In genomic region chr1:165695392-165696014, GRCm38 (mm10) we compare ENCODE assay signal across 21 mouse cellular contexts. TPM values are rescaled to one million over a fixed set of nuclear protein-coding genes. Genes with fewer than 3 reads are reported as not detected.
DNase-seq lines count a peak whose midpoint lies in the region; ATAC-seq and TF ChIP-seq lines count a peak whose summit lies in the region.
"Had no signal": no experiment of that assay in that cellular context is flagged by ENCODE, and none has a peak within 500 bp of the region (broad histone marks: within the 10 kb centered on the region; RNA-seq: fewer than 3 reads in every experiment).

No protein-coding gene starts in this region.

- H3K4me1 ChIP-seq in heart, embryonic 11.5 days (ENCODE audit: control insufficient read depth, insufficient read depth, low read length), result peaks cover 86% of the 10 kb centered on the region
- peaks cover 85% of the 10 kb centered on the region for H3K4me1 ChIP-seq in heart, postnatal 0 days (ENCODE audit: control insufficient read depth, insufficient read depth)
- peaks cover 71% of the 10 kb centered on the region for H3K4me1 ChIP-seq in kidney, embryonic 16.5 days (ENCODE audit: insufficient read depth, low read length)
- peaks cover 68% of the 10 kb centered on the region for H3K4me1 ChIP-seq in limb, embryonic 10.5 days
- H3K4me1 ChIP-seq: midbrain, embryonic 12.5 days had no signal

- no peak for DNase-seq in heart, adult 18-20 months
- no peak for DNase-seq in heart, postnatal 0 days (ENCODE audit: low spot score)
- no peak for DNase-seq in heart, postnatal 25 days (ENCODE audit: low spot score)
- DNase-seq in kidney, postnatal 36 days, result no peak
- DNase-seq in limb, embryonic 10.5 days (ENCODE audit: low spot score), result peak; percentile 62
- no peak for DNase-seq in lung, postnatal 10 days
- DNase-seq: adrenal gland, postnatal 25 days; cerebellum, adult 9-10 months; gastrocnemius, postnatal 14 days; lung, adult 18-20 months; lung, postnatal 14 days; right cerebral cortex, postnatal 14 days had no signal

- no peak overlapping the region for H3K9ac ChIP-seq in heart, embryonic 11.5 days (ENCODE audit: low read depth, low read length)
- H3K9ac ChIP-seq in heart, postnatal 0 days (replicated peaks; ENCODE audit: low read depth, low read length), result no peak overlapping the region; the same call in 1 of the 2 replicates
- no peak overlapping the region for H3K9ac ChIP-seq in kidney, embryonic 16.5 days (replicated peaks; ENCODE audit: low read length)
- H3K9ac ChIP-seq: embryonic facial prominence, embryonic 15.5 days; limb, embryonic 13.5 days; liver, embryonic 12.5 days; midbrain, embryonic 12.5 days had no signal

- intact Hi-C loops in heart, postnatal 25 days (cut with DNase I), result no loop called here

- no peak for TF ChIP-seq EP300 in heart, postnatal 0 days (IDR thresholded peaks at IDR 0.05; ENCODE audit: low read depth)

- H3K27ac ChIP-seq in heart, embryonic 11.5 days (ENCODE audit: low read depth, low read length), result 0 out of 2 replicates have a peak overlapping the region, but pooled peaks have one; percentile 3
- peak overlapping the region; percentile 65 for H3K27ac ChIP-seq in heart, postnatal 0 days (ENCODE audit: low read depth)
- peak overlapping the region; percentile 75 for H3K27ac ChIP-seq in kidney, embryonic 16.5 days (ENCODE audit: low read length)
- H3K27ac ChIP-seq in limb, embryonic 10.5 days, result peak overlapping the region; percentile 53
- H3K27ac ChIP-seq: embryonic facial prominence, embryonic 15.5 days; hindbrain, postnatal 0 days; limb, embryonic 13.5 days; liver, embryonic 12.5 days; midbrain, embryonic 12.5 days had no signal

- no peaks in the 10 kb centered on the region for H3K9me3 ChIP-seq in heart, embryonic 11.5 days (replicated peaks; ENCODE audit: control insufficient read depth, low read length)
- H3K9me3 ChIP-seq in heart, postnatal 0 days (replicated peaks; ENCODE audit: control insufficient read depth, low read length), result no peaks in the 10 kb centered on the region
- H3K9me3 ChIP-seq in kidney, embryonic 16.5 days (ENCODE audit: low read length), result no peaks in the 10 kb centered on the region
- no peaks in the 10 kb centered on the region for H3K9me3 ChIP-seq in limb, embryonic 10.5 days (replicated peaks)
- H3K9me3 ChIP-seq: embryonic facial prominence, embryonic 15.5 days; limb, embryonic 13.5 days; liver, embryonic 12.5 days; midbrain, embryonic 12.5 days had no signal

- H3K4me2 ChIP-seq in heart, embryonic 11.5 days, result no peak overlapping the region
- no peak overlapping the region for H3K4me2 ChIP-seq in heart, postnatal 0 days (ENCODE audit: low read depth, low read length)
- H3K4me2 ChIP-seq in kidney, embryonic 16.5 days (replicated peaks; ENCODE audit: low read depth, low read length), result no peak overlapping the region
- H3K4me2 ChIP-seq: embryonic facial prominence, embryonic 15.5 days; limb, embryonic 13.5 days; liver, embryonic 12.5 days; midbrain, embryonic 12.5 days had no signal

- TF ChIP-seq CTCF in heart, postnatal 0 days (IDR thresholded peaks at IDR 0.05; ENCODE audit: low read depth), result no peak

- no peaks in the 10 kb centered on the region for H3K27me3 ChIP-seq in heart, embryonic 11.5 days (ENCODE audit: control insufficient read depth, insufficient read depth, low read length)
- no peaks in the 10 kb centered on the region for H3K27me3 ChIP-seq in heart, postnatal 0 days (ENCODE audit: control insufficient read depth, insufficient read depth, low read length)
- no peaks in the 10 kb centered on the region for H3K27me3 ChIP-seq in kidney, embryonic 16.5 days (ENCODE audit: insufficient read depth, low read length)
- 0 out of 2 replicates have a peak, but pooled peaks cover 4% of the 10 kb centered on the region for H3K27me3 ChIP-seq in limb, embryonic 10.5 days (ENCODE audit: low read depth, poor library complexity, severe bottlenecking)
- H3K27me3 ChIP-seq: embryonic facial prominence, embryonic 15.5 days had no signal

- ATAC-seq in heart, embryonic 11.5 days (replicated peaks; ENCODE audit: insufficient number of reproducible peaks, low FRiP score, low TSS enrichment), result no peak
- no peak for ATAC-seq in heart, postnatal 0 days (ENCODE audit: insufficient read depth, low read depth)
- peak; percentile 66 for ATAC-seq in kidney, embryonic 16.5 days (ENCODE audit: low FRiP score, low TSS enrichment)
- ATAC-seq: forebrain, embryonic 14.5 days; hindbrain, postnatal 0 days; intestine, embryonic 16.5 days; liver, embryonic 12.5 days had no signal

- no peak overlapping the region for H3K4me3 ChIP-seq in heart, embryonic 11.5 days (ENCODE audit: low read depth, low read length)
- no peak overlapping the region for H3K4me3 ChIP-seq in heart, postnatal 0 days (ENCODE audit: low read depth, low read length)
- H3K4me3 ChIP-seq in kidney, embryonic 16.5 days (ENCODE audit: low read length), result no peak overlapping the region
- H3K4me3 ChIP-seq in limb, embryonic 10.5 days, result no peak overlapping the region
- H3K4me3 ChIP-seq: embryonic facial prominence, embryonic 15.5 days; limb, embryonic 13.5 days; liver, embryonic 12.5 days; midbrain, embryonic 12.5 days had no signal

- no peaks in the 10 kb centered on the region; the same call in 1 of the 2 replicates for H3K36me3 ChIP-seq in heart, embryonic 11.5 days (ENCODE audit: control insufficient read depth, insufficient read depth, low read length)
- H3K36me3 ChIP-seq in heart, postnatal 0 days (replicated peaks; ENCODE audit: control insufficient read depth, insufficient read depth, low read length), result peaks cover 24% of the 10 kb centered on the region; the same call in 1 of the 2 replicates
- H3K36me3 ChIP-seq in kidney, embryonic 16.5 days (ENCODE audit: insufficient read depth, low read length), result no peaks in the 10 kb centered on the region
- H3K36me3 ChIP-seq in limb, embryonic 10.5 days, result no peaks in the 10 kb centered on the region
- H3K36me3 ChIP-seq: embryonic facial prominence, embryonic 15.5 days; limb, embryonic 13.5 days; liver, embryonic 12.5 days; midbrain, embryonic 12.5 days had no signal

RNA-seq across cellular contexts. Expression of gene Rcsd1, which starts 14.1 kb away (rescaled TPM):
- polyA plus RNA-seq in heart, embryonic 11.5 days (2014; fragmentation: Nextera tagmentation; extraction: Ambion mirVana), result 85.4 and 91.8 TPM in 2 replicates
- total RNA-seq in heart, adult 18-20 months (2021), result 10 to 100 TPM; 66.6 to 67.6 TPM
- 88.6 and 94.0 TPM in 2 replicates for total RNA-seq in heart, postnatal 0 days (2014; rRNA removed; ENCODE audit: low replicate concordance)
- polyA plus RNA-seq in heart, postnatal 0 days (2015; fragmentation: Nextera tagmentation; extraction: Ambion mirVana), result 103 and 116 TPM in 2 replicates
- total RNA-seq in heart, postnatal 25 days (2021), result 10 to 100 TPM; 79.6 to 81.5 TPM
- polyA plus RNA-seq in kidney, embryonic 16.5 days (2015; fragmentation: Nextera tagmentation; extraction: Ambion mirVana), result 54.9 and 61.4 TPM in 2 replicates
- polyA plus RNA-seq in limb, embryonic 10.5 days (2016; fragmentation: Nextera tagmentation; extraction: Ambion mirVana), result 10.1 and 10.8 TPM in 2 replicates

Comparison
In these comparisons a context has a peak if more than half of its experiments do, and no peak if none do; other contexts are left out.
1. H3K27ac ChIP-seq: peak in every context shown above with its lines; median percentile 75 in kidney, embryonic 16.5 days; 65 in heart, postnatal 0 days; 53 in limb, embryonic 10.5 days; 3 in heart, embryonic 11.5 days.